Mouse (Mus musculus) olfactory bulb, adult 2 months (tissue): ENCODE measurements around the gene Myoz1. TPM values are rescaled to one million over a fixed set of nuclear protein-coding genes. Genes with fewer than 3 reads are reported as not detected.

Experiments used
- H3K27ac ChIP-seq: fragments of 200-500 bp; 2 replicates; pipeline ENCODE4 v1.5.1; 2012; ENCODE audit warnings: low read depth, low read length; ENCODE audit not compliant: insufficient read depth
- H3K4me1 ChIP-seq: fragments of 200-500 bp; 2 replicates; pipeline ENCODE4 v1.6.1; 2012; ENCODE audit warnings: low read length; ENCODE audit not compliant: control insufficient read depth, insufficient read depth
- H3K4me3 ChIP-seq: fragments of 200-500 bp; 2 replicates; pipeline ENCODE4 v1.5.1; 2012; ENCODE audit warnings: mild to moderate bottlenecking, low read depth, low read length, moderate library complexity; ENCODE audit not compliant: insufficient read depth
- CTCF ChIP-seq: fragments of 200-500 bp; IDR thresholded peaks from 2 replicates; pipeline ENCODE4 v1.5.1; 2012; ENCODE audit warnings: low read depth, mild to moderate bottlenecking, low read length, moderate library complexity; ENCODE audit not compliant: insufficient read depth
- POLR2A ChIP-seq: fragments of 200-500 bp; IDR thresholded peaks from 2 replicates; pipeline ENCODE4 v1.6.1; 2012; ENCODE audit warnings: mild to moderate bottlenecking, low read depth, low read length, moderate library complexity; ENCODE audit not compliant: insufficient read depth
- WGBS: fragments of 180-500 bp; shearing (Covaris S2); methylation state at CpG from one replicate; pipeline ENCODE4 v1.1.7; 2018; 5-methylcytosine and 5-hydroxymethylcytosine counted together
- polyA plus RNA-seq: library from polyadenylated mRNA; stranded (reverse); fragments of >200 nt; gene quantifications from 2 replicates; pipeline ENCODE4 v1.2.4, GENCODE M21; 2012; ENCODE audit warnings: low replicate concordance; ENCODE audit not compliant: missing spikeins, insufficient read depth, insufficient read length

Myoz1 gene
- polyA plus RNA-seq, 1 experiment, result not detected

- under 1% methylated on average over 43 of the region's 43 CpGs for WGBS
- H3K4me3 ChIP-seq, result peak within 1 kb of the TSS; percentile 84
Observed at GRCm38 (mm10) chr14:20674064-20674833, 17.9 kb upstream of the Myoz1 start, which contains the start of gene Sec24c. Gene Sec24c, plus strand, starts transcription at chr14:20674308.

GRCm38 (mm10) chr14:20673735-20674063 is 17.4 kb upstream of the Myoz1 start:
- H3K4me1 ChIP-seq, result no peaks in the 10 kb centered on the region
- H3K4me3 ChIP-seq, result peak overlapping the region; percentile 50
- 6% methylated on average over 13 of the region's 13 CpGs for WGBS
- no peak for TF ChIP-seq POLR2A
- TF ChIP-seq CTCF, result no peak
- H3K27ac ChIP-seq, result peak overlapping the region; percentile 79; the same call in 1 of the 2 replicates

More at GRCm38 (mm10) chr14:20674064-20674833, 17.9 kb upstream of the Myoz1 start, which contains the start of gene Sec24c:
- Histone ChIP-seq H3K4me1 (no peaks in the 10 kb centered on the region), H3K27ac (peak within 1 kb of the TSS; percentile 79)
- TF ChIP-seq CTCF (no peak), POLR2A (peak; percentile 72; the same call in 1 of the 2 replicates)

- Histone ChIP-seq H3K27ac (no peak overlapping the region), H3K4me1 (no peaks in the 10 kb centered on the region), H3K4me3 (no peak overlapping the region)
- TF ChIP-seq POLR2A, result no peak
- no peak for TF ChIP-seq CTCF
- 95% methylated on average over 2 of the region's 2 CpGs for WGBS
Observed at GRCm38 (mm10) chr14:20672990-20673389, 16.6 kb upstream of the Myoz1 start.

- Histone ChIP-seq H3K27ac (no peak within 1 kb of the TSS), H3K4me1 (peaks cover 6% of the 10 kb centered on the region), H3K4me3 (no peak within 1 kb of the TSS)
- no peak for TF ChIP-seq POLR2A
- no peak for TF ChIP-seq CTCF
- WGBS, result 74% methylated on average over 8 of the region's 8 CpGs
Observed at GRCm38 (mm10) chr14:20668154-20668810, 11.9 kb upstream of the Myoz1 start, which contains the start of gene Synpo2l. Gene Synpo2l, minus strand, starts transcription at chr14:20668354.

GRCm38 (mm10) chr14:20667469-20667868 is 11.1 kb upstream of the Myoz1 start:
- 82% methylated on average over 1 of the region's 1 CpGs for WGBS
- TF ChIP-seq CTCF (no peak), POLR2A (no peak)
- Histone ChIP-seq H3K4me3 (no peak overlapping the region), H3K4me1 (peaks cover 6% of the 10 kb centered on the region), H3K27ac (no peak overlapping the region)

GRCm38 (mm10) chr14:20664436-20664835 is 8.1 kb upstream of the Myoz1 start:
- H3K4me1 ChIP-seq, result peaks cover 20% of the 10 kb centered on the region
- H3K27ac ChIP-seq, result no peak overlapping the region
- WGBS, result 15% methylated on average over 3 of the region's 3 CpGs
- TF ChIP-seq POLR2A (no peak), CTCF (no peak)
- H3K4me3 ChIP-seq, result no peak overlapping the region

- H3K4me3 ChIP-seq, result no peak overlapping the region
- 72% methylated on average over 2 of the region's 2 CpGs for WGBS
- peaks cover 20% of the 10 kb centered on the region for H3K4me1 ChIP-seq
- TF ChIP-seq CTCF, result no peak
- no peak overlapping the region for H3K27ac ChIP-seq
Observed at GRCm38 (mm10) chr14:20663601-20664000, 7.3 kb upstream of the Myoz1 start.

GRCm38 (mm10) chr14:20662740-20663139 is 6.4 kb upstream of the Myoz1 start:
- 93% methylated on average over 3 of the region's 3 CpGs for WGBS
- Histone ChIP-seq H3K27ac (no peak overlapping the region), H3K4me3 (no peak overlapping the region), H3K4me1 (peaks cover 20% of the 10 kb centered on the region)
- no peak for TF ChIP-seq POLR2A
- no peak for TF ChIP-seq CTCF

- 7% methylated on average over 19 of the region's 19 CpGs for WGBS
- TF ChIP-seq POLR2A, result no peak
- no peak for TF ChIP-seq CTCF
- H3K4me1 ChIP-seq, result peaks cover 20% of the 10 kb centered on the region
- H3K4me3 ChIP-seq, result peak overlapping the region; percentile 78
- H3K27ac ChIP-seq, result peak overlapping the region; percentile 68
Observed at GRCm38 (mm10) chr14:20661661-20662331, 5.5 kb upstream of the Myoz1 start.
